Mouse (Mus musculus) small intestine, adult 2 months (tissue): ENCODE data around the gene Rhox7b. TPM values are rescaled to one million over a fixed set of nuclear protein-coding genes. Genes with fewer than 3 reads are reported as not detected.
"Not testable (repeated sequence)": the region's sequence is repeated elsewhere in the genome, so short reads cannot be mapped to it uniquely, and the experiment has no call there.

Experiments
- H3K27ac ChIP-seq: fragments of 200-500 bp; 2 replicates; pipeline ENCODE4 v1.5.1; 2012; ENCODE audit warnings: low read depth, low read length, control low read depth, inconsistent platforms; ENCODE audit not compliant: insufficient read depth
- H3K27me3 ChIP-seq: fragments of 200-500 bp; 2 replicates; pipeline ENCODE4 v1.6.1; 2012; ENCODE audit warnings: mild to moderate bottlenecking, moderate library complexity, low read length, inconsistent platforms; ENCODE audit not compliant: control insufficient read depth, insufficient read depth
- H3K36me3 ChIP-seq: fragments of 200-500 bp; 2 replicates; pipeline ENCODE4 v1.6.1; 2012; ENCODE audit warnings: mild to moderate bottlenecking, low read length, control low read depth, inconsistent platforms; ENCODE audit not compliant: control insufficient read depth, insufficient read depth
- H3K4me1 ChIP-seq: fragments of 200-500 bp; 2 replicates; pipeline ENCODE4 v1.6.1; 2012; ENCODE audit warnings: low read length, inconsistent platforms, mixed read lengths; ENCODE audit not compliant: control insufficient read depth, insufficient read depth, insufficient read length
- H3K4me3 ChIP-seq: fragments of 200-500 bp; 2 replicates; pipeline ENCODE4 v1.5.1; 2012; ENCODE audit warnings: low read depth, mild to moderate bottlenecking, control low read depth, inconsistent platforms, low read length, moderate library complexity
- CTCF ChIP-seq: fragments of 200-500 bp; IDR thresholded peaks from 2 replicates; pipeline ENCODE4 v1.5.1; 2012; ENCODE audit warnings: low read depth, mild to moderate bottlenecking, control low read depth, inconsistent platforms, low read length, moderate library complexity, mixed read lengths; ENCODE audit not compliant: insufficient replicate concordance, insufficient read length; ENCODE audit errors: extremely low read depth
- POLR2A ChIP-seq: fragments of 200-500 bp; IDR thresholded peaks from 2 replicates; pipeline ENCODE4 v1.6.1; 2012; ENCODE audit warnings: low read depth, mild to moderate bottlenecking, control low read depth, inconsistent platforms, low read length, moderate library complexity
- WGBS: fragments of 180-500 bp; shearing (Covaris S2); methylation state at CpG from one replicate; pipeline ENCODE4 v1.1.7; 2018; 5-methylcytosine and 5-hydroxymethylcytosine counted together
- polyA plus RNA-seq: library from polyadenylated mRNA; depleted of rRNA; stranded (reverse); fragments of >200 nt; gene quantifications from 2 replicates; pipeline ENCODE4 v1.2.3, GENCODE M21; 2012; rRNA removed

Rhox7b gene
- polyA plus RNA-seq, result not detected in 2 replicates

- not testable (repeated sequence) for H3K4me3 ChIP-seq
- 80% methylated on average over 9 of the region's 9 CpGs for WGBS
Measured at GRCm38 (mm10) chrX:37897132-37897531, at the start of gene Rhox7b. Gene Rhox7b (minus strand): TSS chrX:37897232.

DNA sequence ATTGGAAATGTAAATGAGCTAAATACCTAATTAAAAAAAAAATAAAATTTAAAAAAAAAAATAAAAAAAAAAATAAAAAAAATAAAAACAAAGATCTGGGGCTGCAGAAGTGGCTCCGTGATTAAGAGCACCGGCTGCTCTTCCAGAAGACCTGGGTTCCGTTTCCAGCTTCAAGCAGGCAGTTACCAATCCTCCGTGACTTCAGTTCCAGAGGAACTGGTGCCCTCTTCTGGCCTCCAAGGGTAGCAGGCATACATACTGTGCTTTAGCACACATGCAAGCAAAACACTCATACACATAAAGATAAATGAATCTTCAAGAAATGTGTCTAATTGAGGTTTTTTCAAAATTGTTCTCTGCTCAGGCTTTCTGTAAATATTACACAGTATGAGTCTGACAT, 19.3 kb upstream of the Rhox7b start:
- no peaks in the 10 kb centered on the region for H3K36me3 ChIP-seq
- no peaks in the 10 kb centered on the region for H3K27me3 ChIP-seq
- H3K4me3 ChIP-seq, result no peak overlapping the region
- TF ChIP-seq POLR2A (no peak), CTCF (no peak)
- 75% methylated on average over 4 of the region's 4 CpGs for WGBS
- no peak overlapping the region for H3K27ac ChIP-seq
- no peaks in the 10 kb centered on the region for H3K4me1 ChIP-seq

More at GRCm38 (mm10) chrX:37897132-37897531, at the start of gene Rhox7b:
- H3K36me3 ChIP-seq, H3K4me1 ChIP-seq, H3K27ac ChIP-seq, H3K27me3 ChIP-seq: not testable (repeated sequence)

GRCm38 (mm10) chrX:37908581-37908980, 11.5 kb upstream of the Rhox7b start:
- H3K4me3 ChIP-seq, result no peak overlapping the region
- 50% methylated on average over 7 of the region's 7 CpGs for WGBS
- TF ChIP-seq CTCF (no peak), POLR2A (no peak)

GRCm38 (mm10) chrX:37903727-37904126, 6.7 kb upstream of the Rhox7b start:
- H3K27me3 ChIP-seq, result no peaks in the 10 kb centered on the region
- no peak overlapping the region for H3K4me3 ChIP-seq
- TF ChIP-seq POLR2A (no peak), CTCF (no peak)
- WGBS, result 63% methylated on average over 5 of the region's 5 CpGs
- no peaks in the 10 kb centered on the region for H3K36me3 ChIP-seq
- H3K27ac ChIP-seq, result no peak overlapping the region
- H3K4me1 ChIP-seq, result no peaks in the 10 kb centered on the region

More at GRCm38 (mm10) chrX:37908581-37908980, 11.5 kb upstream of the Rhox7b start:
- Histone ChIP-seq H3K4me1 (no peaks in the 10 kb centered on the region), H3K27me3 (no peaks in the 10 kb centered on the region), H3K36me3 (no peaks in the 10 kb centered on the region), H3K27ac (no peak overlapping the region)

DNA sequence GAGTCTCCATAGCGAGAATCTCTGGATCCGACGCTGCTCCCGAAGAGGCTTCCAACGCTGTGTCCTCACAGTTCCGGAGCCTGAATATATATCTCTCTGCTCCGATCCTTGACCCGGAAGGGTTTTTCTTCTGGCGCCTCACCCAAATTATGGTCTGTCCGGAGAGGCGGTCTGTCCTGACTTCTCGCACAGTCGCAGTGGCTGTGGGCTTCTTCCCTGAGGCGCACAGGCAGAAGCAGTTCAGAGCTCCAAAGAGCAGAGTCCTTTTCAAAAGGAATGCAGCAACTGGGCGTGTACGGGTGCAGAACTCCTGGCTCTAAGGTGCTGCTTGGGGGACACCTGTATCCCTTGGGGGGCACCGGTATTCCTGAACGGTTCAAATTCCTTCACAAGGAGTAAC, 4.6 kb upstream of the Rhox7b start, which contains the start of gene Rhox9:
TSS of gene Rhox9 (minus strand) at position 101 of the 400 bp plus-strand sequence.
- not testable (repeated sequence) for H3K4me3 ChIP-seq, H3K4me1 ChIP-seq, H3K27me3 ChIP-seq, H3K27ac ChIP-seq, H3K36me3 ChIP-seq
- 96% methylated on average over 10 of the region's 18 CpGs for WGBS

DNA sequence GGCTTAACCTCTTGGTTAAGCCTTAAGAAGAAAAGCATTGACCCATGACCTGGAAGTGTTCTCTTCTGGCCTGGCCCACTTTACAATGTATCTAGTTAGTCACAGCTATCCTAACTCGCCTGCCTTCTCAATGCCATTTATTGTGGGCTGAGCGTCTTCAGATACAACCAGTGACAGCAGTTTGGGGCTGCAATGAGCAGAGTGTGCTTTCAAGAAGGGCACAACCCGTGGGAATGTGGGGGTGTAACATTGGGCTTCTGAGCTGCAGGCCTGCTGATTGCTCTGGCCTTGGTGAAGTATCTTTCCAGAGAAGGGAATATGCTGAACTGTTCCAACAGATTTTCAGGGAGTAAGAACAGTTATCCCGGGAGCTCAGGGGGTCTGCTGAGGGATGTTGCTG, 18.2 kb downstream of the Rhox7b start, which contains the start of gene Rhox8:
TSS of gene Rhox8 (minus strand) at position 101 of the 400 bp plus-strand sequence.
- no peak within 1 kb of the TSS for H3K27ac ChIP-seq
- H3K4me3 ChIP-seq, result no peak within 1 kb of the TSS
- WGBS, result 69% methylated on average over 4 of the region's 4 CpGs
- no peak for TF ChIP-seq CTCF
- TF ChIP-seq POLR2A, result no peak
- no peaks in the 10 kb centered on the region for H3K27me3 ChIP-seq
- H3K36me3 ChIP-seq, result no peaks in the 10 kb centered on the region
- H3K4me1 ChIP-seq, result no peaks in the 10 kb centered on the region

DNA sequence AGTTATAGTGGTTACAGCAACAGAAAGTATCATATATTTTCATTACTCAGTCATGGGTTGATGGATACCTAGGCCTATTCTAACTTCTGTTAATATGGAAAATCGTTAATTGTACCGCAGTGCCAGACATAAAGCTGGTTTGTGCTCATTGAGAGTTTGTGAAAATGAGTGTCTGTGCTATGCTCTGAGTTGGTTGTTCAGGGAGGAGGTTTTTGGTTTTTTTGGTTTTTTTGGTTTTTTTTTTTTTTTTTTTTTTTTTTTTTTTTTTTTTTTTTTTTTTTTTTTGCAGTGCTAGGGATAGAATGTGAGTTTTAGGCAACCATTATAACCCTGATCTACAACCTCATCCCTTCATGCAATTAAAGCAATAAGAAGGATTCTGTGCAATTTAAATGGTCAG, 25.4 kb downstream of the Rhox7b start:
- Histone ChIP-seq H3K4me1 (no peaks in the 10 kb centered on the region), H3K27me3 (no peaks in the 10 kb centered on the region), H3K27ac (no peak overlapping the region), H3K4me3 (no peak overlapping the region), H3K36me3 (no peaks in the 10 kb centered on the region)
- TF ChIP-seq CTCF (no peak), POLR2A (no peak)
- 94% methylated on average over 2 of the region's 2 CpGs for WGBS

Other genes with a start within 250 kb of the Rhox7b start
- not detected in 2 replicates for gene Rhox4g, start 245.9 kb downstream of the Rhox7b start, polyA plus RNA-seq
- not detected in 2 replicates for gene Rhox3h, start 228.5 kb downstream of the Rhox7b start, polyA plus RNA-seq
- gene Rhox2h, start 224.0 kb downstream of the Rhox7b start, polyA plus RNA-seq, result not detected in 2 replicates
- gene Rhox5, start 92.4 kb downstream of the Rhox7b start, polyA plus RNA-seq, result not detected in 2 replicates
- not detected in 2 replicates for gene Rhox6, start 70.3 kb downstream of the Rhox7b start, polyA plus RNA-seq
- not detected in 2 replicates for gene Rhox7a, start 65.5 kb downstream of the Rhox7b start, polyA plus RNA-seq
- gene Rhox8, start 18.3 kb downstream of the Rhox7b start, polyA plus RNA-seq, result not detected in 2 replicates
- gene Rhox9, start 4.5 kb upstream of the Rhox7b start, polyA plus RNA-seq, result not detected in 2 replicates
- not detected in 2 replicates for gene Btg1-ps1, start 121.6 kb upstream of the Rhox7b start, polyA plus RNA-seq
- gene Btg1-ps2, start 145.9 kb upstream of the Rhox7b start, polyA plus RNA-seq, result not detected in 2 replicates
- gene Rhox10, start 169.2 kb upstream of the Rhox7b start, polyA plus RNA-seq, result not detected in 2 replicates
- not detected in 2 replicates for gene Rhox11, start 187.9 kb upstream of the Rhox7b start, polyA plus RNA-seq
- not detected in 2 replicates for gene Rhox12, start 213.7 kb upstream of the Rhox7b start, polyA plus RNA-seq
- gene Rhox13, start 224.0 kb upstream of the Rhox7b start, polyA plus RNA-seq, result not detected in 2 replicates